ENCODE assay signal across 9 mouse cellular contexts in genomic region chr1:178590229-178591171, GRCm38 (mm10).
DNase-seq lines count a peak whose midpoint lies in the region; ATAC-seq and TF ChIP-seq lines count a peak whose summit lies in the region.
"Had no signal": no experiment of that assay in that cellular context is flagged by ENCODE, and none has a peak within 500 bp of the region (broad histone marks: within the 10 kb centered on the region; RNA-seq: fewer than 3 reads in every experiment).

No protein-coding gene starts in this region.

- peak; percentile 18 for DNase-seq in layer of hippocampus, adult 9-11 months
- DNase-seq in layer of hippocampus, postnatal 36 days = no peak
- peak; percentile 82 for DNase-seq in ES-CJ7 (ENCODE audit: low read depth, low spot score)
- no peak for DNase-seq in intestine, embryonic 14.5 days (ENCODE audit: low spot score)
- no peak for DNase-seq in left cerebral cortex, adult 2 months (ENCODE audit: extremely low spot score in 1 of 2, low spot score in 2 of 2)
- DNase-seq in left cerebral cortex, postnatal 4 days = no peak
- no peak for DNase-seq in heart, postnatal 10 days
- DNase-seq: liver had no signal

- intact Hi-C loops in left cerebral cortex, adult 2 months (cut with DNase I) = no loop called here
- intact Hi-C loops in left cerebral cortex, postnatal 4 days (cut with DNase I) = no loop called here
- intact Hi-C loops in heart, postnatal 10 days (cut with DNase I) = no loop called here

- H3K4me2 ChIP-seq in intestine, embryonic 14.5 days (ENCODE audit: low read length) = no peak overlapping the region

- no peak overlapping the region for H3K27ac ChIP-seq in intestine, embryonic 14.5 days (ENCODE audit: low read depth)
- no peak overlapping the region for H3K27ac ChIP-seq in left cerebral cortex, adult 2 months

- no peaks in the 10 kb centered on the region for H3K27me3 ChIP-seq in intestine, embryonic 14.5 days (replicated peaks; ENCODE audit: control insufficient read depth, insufficient read depth, low read length)

- H3K4me3 ChIP-seq in intestine, embryonic 14.5 days (ENCODE audit: low read depth, low read length) = no peak overlapping the region
- no peak overlapping the region for H3K4me3 ChIP-seq in left cerebral cortex, adult 2 months

- H3K4me1 ChIP-seq in intestine, embryonic 14.5 days (replicated peaks; ENCODE audit: control insufficient read depth, insufficient read depth, low read length) = peaks cover 7% of the 10 kb centered on the region

- H3K9me3 ChIP-seq in intestine, embryonic 14.5 days (ENCODE audit: control insufficient read depth, low read length) = no peaks in the 10 kb centered on the region

- TF ChIP-seq CTCF in left cerebral cortex, adult 2 months (IDR thresholded peaks at IDR 0.05) = no peak

- WGBS in intestine, embryonic 14.5 days = 56% methylated on average over 13 of the region's 13 CpGs

- H3K36me3 ChIP-seq in intestine, embryonic 14.5 days (ENCODE audit: control insufficient read depth, insufficient read depth, low read length) = no peaks in the 10 kb centered on the region

- ATAC-seq in intestine, embryonic 14.5 days (replicated peaks; ENCODE audit: low FRiP score, low TSS enrichment, low read depth) = peak; percentile 64
- ATAC-seq in megakaryocyte, adult 5-6 weeks (ENCODE audit: poor library complexity, severe bottlenecking) = peak; percentile 27; the same call in 1 of the 2 replicates

- no peak overlapping the region for H3K9ac ChIP-seq in intestine, embryonic 14.5 days (ENCODE audit: low read length)

Comparison
In these comparisons a context has a peak if more than half of its experiments do, and no peak if none do; other contexts are left out.
1. DNase-seq: peak in layer of hippocampus, adult 9-11 months (single experiment) and ES-CJ7 (single experiment); none in layer of hippocampus, postnatal 36 days (0 of 2), intestine, embryonic 14.5 days (single experiment), left cerebral cortex, adult 2 months (0 of 2), left cerebral cortex, postnatal 4 days (single experiment) and heart, postnatal 10 days (0 of 2).